Mouse (Mus musculus): ENCODE measurements around the gene Ubr3.

DNA sequence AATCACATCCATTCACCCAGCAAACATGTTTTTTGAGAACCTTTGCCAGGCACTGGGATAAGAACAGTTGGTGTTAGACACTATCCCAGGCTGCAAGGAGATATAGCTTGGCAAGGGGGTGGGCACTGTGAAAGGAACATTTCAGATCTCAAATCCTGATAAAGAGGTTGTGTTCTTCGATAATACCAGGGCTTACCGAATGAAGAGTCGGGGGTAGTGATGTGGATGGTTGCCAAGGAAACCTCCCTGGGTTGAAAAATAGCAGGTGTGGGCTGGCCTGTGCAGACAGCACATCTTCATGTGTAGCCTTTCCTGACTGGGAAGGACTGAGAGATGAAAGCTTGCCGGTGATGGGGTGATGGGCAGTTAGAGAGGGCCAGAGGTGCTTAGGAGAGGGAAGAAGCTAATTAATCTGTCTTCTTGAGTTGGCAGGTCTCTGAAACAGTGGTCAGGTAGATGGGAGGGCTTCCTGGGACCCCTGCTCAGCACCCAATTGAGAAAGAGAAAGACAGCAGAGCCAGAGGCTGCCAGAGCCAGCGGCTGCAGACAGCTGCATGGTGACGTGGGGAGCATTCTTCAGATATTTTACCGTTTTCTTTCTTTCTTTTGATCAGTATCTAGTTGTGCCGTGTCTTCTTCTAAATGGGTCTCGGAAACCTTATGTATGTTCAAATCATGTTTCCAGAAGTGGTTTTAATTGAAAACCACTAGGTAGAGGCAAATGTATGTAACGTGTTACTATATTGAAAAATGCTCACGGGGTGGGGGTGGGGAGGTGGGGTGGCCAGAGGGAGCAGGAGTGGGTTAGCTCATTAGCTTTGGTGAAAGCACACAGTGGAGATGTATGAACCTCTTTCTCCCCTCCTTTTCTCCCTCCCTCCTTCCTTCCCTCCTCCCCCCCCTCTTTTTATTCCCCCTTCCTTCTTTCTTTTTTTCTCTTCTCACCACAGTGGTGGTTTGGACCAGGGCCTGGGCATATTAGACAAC, 163.6 kb downstream of the Ubr3 start:
- TF ChIP-seq CTCF (conservative IDR thresholded peaks at IDR 0.05; ENCODE audit: low read length) (no peak), NANOG (IDR thresholded peaks at IDR 0.05; ENCODE audit: borderline replicate concordance, low read length) (no peak)
